In the genomic region with DNA sequence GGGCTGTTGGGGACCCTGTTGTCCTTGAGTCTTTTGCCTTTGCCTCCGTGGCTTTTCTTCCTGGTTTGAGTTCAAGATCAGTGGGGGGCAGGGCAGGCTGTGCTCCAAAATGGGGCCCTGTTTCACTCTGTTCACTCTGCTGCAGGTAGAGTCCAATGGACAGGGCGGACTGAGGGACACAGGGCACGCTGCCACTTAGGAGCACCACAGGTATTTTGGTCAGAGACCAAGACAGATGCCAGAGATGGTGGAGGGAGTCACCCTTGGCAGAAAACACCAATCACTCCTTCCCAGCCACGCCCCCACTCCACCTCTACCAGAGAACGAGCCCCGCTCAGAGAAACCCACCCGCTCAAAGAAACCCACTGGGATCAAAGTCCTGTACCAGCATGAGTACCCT, we compare ENCODE assay signal across 38 mouse cellular contexts. TPM values are rescaled to one million over a fixed set of nuclear protein-coding genes. Genes with fewer than 3 reads are reported as not detected.
DNase-seq lines count a peak whose midpoint lies in the region; ATAC-seq and TF ChIP-seq lines count a peak whose summit lies in the region.
"Had no signal": no experiment of that assay in that cellular context is flagged by ENCODE, and none has a peak within 500 bp of the region (broad histone marks: within the 10 kb centered on the region; RNA-seq: fewer than 3 reads in every experiment).

No protein-coding gene starts in this region.

- H3K27ac ChIP-seq in kidney, adult 2 months (ENCODE audit: insufficient read depth, low read depth, low read length) = no peak overlapping the region
- no peak overlapping the region for H3K27ac ChIP-seq in kidney, embryonic 15.5 days
- H3K27ac ChIP-seq: embryonic facial prominence, embryonic 12.5 days; forebrain, embryonic 10.5 days; gastrocnemius, adult 2 months; hindbrain, embryonic 12.5 days; hindbrain, postnatal 0 days; intestine, embryonic 15.5 days; kidney, postnatal 0 days; layer of hippocampus, adult 2 months; limb, embryonic 10.5 days; limb, embryonic 15.5 days; liver, embryonic 15.5 days had no signal

- no peaks in the 10 kb centered on the region for H3K9me3 ChIP-seq in kidney, embryonic 15.5 days (replicated peaks)
- peaks cover 3% of the 10 kb centered on the region; the same call in 1 of the 2 replicates for H3K9me3 ChIP-seq in E14TG2a.4 (ENCODE audit: low read length)
- H3K9me3 ChIP-seq: embryonic facial prominence, embryonic 12.5 days; forebrain, embryonic 10.5 days; G1E; hindbrain, embryonic 12.5 days; intestine, embryonic 15.5 days; limb, embryonic 10.5 days; limb, embryonic 15.5 days; liver, embryonic 15.5 days had no signal

- no peak for ATAC-seq in cerebellum, adult (ENCODE audit: insufficient number of reproducible peaks, low FRiP score, low TSS enrichment)
- ATAC-seq in kidney, embryonic 15.5 days (replicated peaks; ENCODE audit: low FRiP score) = no peak
- no peak for ATAC-seq in erythroid progenitor cell, adult 5-6 weeks (replicated peaks; ENCODE audit: low FRiP score, poor library complexity, severe bottlenecking)
- ATAC-seq: forebrain, embryonic 16.5 days; hindbrain, postnatal 0 days; intestine, embryonic 15.5 days had no signal

- TF ChIP-seq CTCF in kidney, adult 2 months (conservative IDR thresholded peaks at IDR 0.05; ENCODE audit: insufficient read depth, insufficient read length, low read depth, low read length) = no peak
- no peak for TF ChIP-seq CTCF in E14TG2a.4 (conservative IDR thresholded peaks at IDR 0.05; ENCODE audit: low read length)

- TF ChIP-seq POLR2A in kidney, adult 2 months (IDR thresholded peaks at IDR 0.05; ENCODE audit: low read depth, low read length) = no peak

- H3K36me3 ChIP-seq in kidney, adult 2 months (ENCODE audit: control insufficient read depth, insufficient read depth, low read length) = no peaks in the 10 kb centered on the region
- H3K36me3 ChIP-seq in kidney, embryonic 15.5 days = no peaks in the 10 kb centered on the region
- no peaks in the 10 kb centered on the region for H3K36me3 ChIP-seq in E14TG2a.4 (ENCODE audit: insufficient read depth, low read length)
- H3K36me3 ChIP-seq: embryonic facial prominence, embryonic 12.5 days; forebrain, embryonic 10.5 days; G1E; hindbrain, embryonic 12.5 days; intestine, embryonic 15.5 days; limb, embryonic 10.5 days; limb, embryonic 15.5 days; liver, embryonic 15.5 days had no signal

- H3K4me2 ChIP-seq in kidney, embryonic 15.5 days = no peak overlapping the region
- H3K4me2 ChIP-seq: embryonic facial prominence, embryonic 12.5 days; heart, embryonic 11.5 days; hindbrain, embryonic 12.5 days; intestine, embryonic 15.5 days; limb, embryonic 15.5 days; liver, embryonic 15.5 days; lung, embryonic 14.5 days had no signal

- no peaks in the 10 kb centered on the region for H3K27me3 ChIP-seq in kidney, adult 2 months (replicated peaks; ENCODE audit: control insufficient read depth, insufficient read depth, low read length)
- H3K27me3 ChIP-seq in kidney, embryonic 15.5 days = 0 out of 2 replicates have a peak, but pooled peaks cover 3% of the 10 kb centered on the region
- peaks cover 22% of the 10 kb centered on the region for H3K27me3 ChIP-seq in E14TG2a.4 (ENCODE audit: insufficient read depth, low read length)
- H3K27me3 ChIP-seq: embryonic facial prominence, embryonic 12.5 days; intestine, embryonic 15.5 days had no signal

- 42% methylated on average over 7 of the region's 7 CpGs for WGBS in kidney, adult 2 months
- WGBS in kidney, embryonic 15.5 days = 39% methylated on average over 7 of the region's 7 CpGs

- H3K4me1 ChIP-seq in kidney, adult 2 months (ENCODE audit: control insufficient read depth, insufficient read depth, low read length) = no peaks in the 10 kb centered on the region; the same call in 1 of the 2 replicates
- H3K4me1 ChIP-seq in kidney, embryonic 15.5 days = peaks cover 11% of the 10 kb centered on the region
- H3K4me1 ChIP-seq in E14TG2a.4 (replicated peaks; ENCODE audit: low read depth, low read length) = peaks cover 45% of the 10 kb centered on the region

- no peak overlapping the region for H3K4me3 ChIP-seq in kidney, adult 2 months (ENCODE audit: insufficient read depth, low read depth, low read length)
- no peak overlapping the region for H3K4me3 ChIP-seq in kidney, embryonic 15.5 days (replicated peaks)
- H3K4me3 ChIP-seq in E14TG2a.4 (replicated peaks; ENCODE audit: low read length) = peak overlapping the region; percentile 37; the same call in 1 of the 2 replicates
- H3K4me3 ChIP-seq: embryonic facial prominence, embryonic 12.5 days; forebrain, embryonic 10.5 days; gastrocnemius, adult 2 months; hindbrain, embryonic 12.5 days; intestine, embryonic 15.5 days; layer of hippocampus, adult 2 months; limb, embryonic 10.5 days; limb, embryonic 15.5 days; liver, embryonic 15.5 days had no signal

- DNase-seq in cerebellum, adult 11-12 months = peak; percentile 74
- DNase-seq in kidney, adult 2 months = peak; percentile 50
- peak; percentile 59 to 69 for DNase-seq in cerebellum, postnatal 14 days
- no peak for DNase-seq in layer of hippocampus, postnatal 14 days (ENCODE audit: low spot score in 2 of 2)
- DNase-seq: adrenal gland, adult 8-10 months; embryo, embryonic 11 days; gastrocnemius, adult 2 months; gastrocnemius, postnatal 36 days; heart, adult 18-20 months; heart, postnatal 36 days; lung, embryonic 14.5 days; lung, postnatal 14 days; midbrain, embryonic 14.5 days; thymus, postnatal 25 days had no signal

- H3K9ac ChIP-seq in kidney, embryonic 15.5 days = no peak overlapping the region
- H3K9ac ChIP-seq: embryonic facial prominence, embryonic 12.5 days; hindbrain, embryonic 12.5 days; intestine, embryonic 15.5 days; limb, embryonic 15.5 days; liver, embryonic 15.5 days; lung, embryonic 14.5 days had no signal

RNA-seq across cellular contexts. Expression of a gene that starts 9.3 kb away (rescaled TPM):
- polyA plus RNA-seq in kidney, adult 2 months (2012; rRNA removed) = 814 and 927 TPM in 2 replicates
- 973 and 1,016 TPM in 2 replicates for polyA plus RNA-seq in kidney, embryonic 15.5 days (2015; fragmentation: Nextera tagmentation; extraction: Ambion mirVana)
- total RNA-seq in erythroid progenitor cell, adult 5-6 weeks (2015; ENCODE audit: low replicate concordance) = 648 and 718 TPM in 2 replicates
- total RNA-seq in erythroid progenitor cell, adult 5-6 weeks (2017; ENCODE audit: low replicate concordance) = 440 and 463 TPM in 2 replicates
- 100 to 1,000 TPM; 413 to 460 TPM for total RNA-seq in layer of hippocampus, postnatal 14 days (2021)

RNA-seq across cellular contexts. Expression of a gene that starts 9.5 kb away (rescaled TPM):
- polyA plus RNA-seq in kidney, adult 2 months (2012; rRNA removed) = 0.58 and 1.3 TPM in 2 replicates
- 0.99 and 1.5 TPM in 2 replicates for polyA plus RNA-seq in kidney, embryonic 15.5 days (2015; fragmentation: Nextera tagmentation; extraction: Ambion mirVana)
- not detected in 2 replicates for total RNA-seq in erythroid progenitor cell, adult 5-6 weeks (2015; ENCODE audit: low replicate concordance)
- not detected in 2 replicates for total RNA-seq in erythroid progenitor cell, adult 5-6 weeks (2017; ENCODE audit: low replicate concordance)
- total RNA-seq in layer of hippocampus, postnatal 14 days (2021) = 100 to 1,000 TPM; 270 to 280 TPM
- total RNA-seq: monocyte, adult 5-6 weeks had no signal
- polyA plus RNA-seq: C2C12, G1E had no signal

RNA-seq across cellular contexts. Expression of a gene that starts 10.8 kb away (rescaled TPM):
- polyA plus RNA-seq in kidney, adult 2 months (2012; rRNA removed) = not detected in 2 replicates
- not detected in 2 replicates for polyA plus RNA-seq in kidney, embryonic 15.5 days (2015; fragmentation: Nextera tagmentation; extraction: Ambion mirVana)
- total RNA-seq in erythroid progenitor cell, adult 5-6 weeks (2015; ENCODE audit: low replicate concordance) = not detected in 2 replicates
- total RNA-seq in erythroid progenitor cell, adult 5-6 weeks (2017; ENCODE audit: low replicate concordance) = 12.3 TPM in 1 of 2 replicates, not detected in the other
- total RNA-seq in layer of hippocampus, postnatal 14 days (2021) = not detected
- total RNA-seq: adrenal gland, adult 8-10 months; adrenal gland, postnatal 4 days; CH12.LX; G1E; gastrocnemius, postnatal 36 days; heart, postnatal 36 days; hindbrain, postnatal 0 days; layer of hippocampus, adult 2 months; monocyte, adult 5-6 weeks had no signal
- polyA plus RNA-seq: C2C12; embryonic facial prominence, embryonic 12.5 days; forebrain, embryonic 10.5 days; forebrain, embryonic 16.5 days; G1E; heart, embryonic 11.5 days; heart, embryonic 16.5 days; hindbrain, embryonic 12.5 days; hindbrain, postnatal 0 days; intestine, embryonic 15.5 days; kidney, postnatal 0 days; limb, embryonic 10.5 days; limb, embryonic 15.5 days; liver, embryonic 15.5 days; lung, embryonic 14.5 days; midbrain, embryonic 14.5 days; neural tube, embryonic 14.5 days; stomach, embryonic 16.5 days had no signal

RNA-seq across cellular contexts. Expression of a gene that starts 22.5 kb away (rescaled TPM):
- polyA plus RNA-seq in kidney, adult 2 months (2012; rRNA removed) = 61.4 and 69.9 TPM in 2 replicates
- polyA plus RNA-seq in kidney, embryonic 15.5 days (2015; fragmentation: Nextera tagmentation; extraction: Ambion mirVana) = 75.2 and 81.5 TPM in 2 replicates
- 11.3 and 21.6 TPM in 2 replicates for total RNA-seq in erythroid progenitor cell, adult 5-6 weeks (2015; ENCODE audit: low replicate concordance)
- total RNA-seq in erythroid progenitor cell, adult 5-6 weeks (2017; ENCODE audit: low replicate concordance) = 20.7 and 43.1 TPM in 2 replicates
- 100 to 1,000 TPM; 487 to 502 TPM for total RNA-seq in layer of hippocampus, postnatal 14 days (2021)

Comparison
In these comparisons a context has a peak if more than half of its experiments do, and no peak if none do; other contexts are left out.
1. DNase-seq: peak in cerebellum, adult 11-12 months (single experiment), kidney, adult 2 months (single experiment) and cerebellum, postnatal 14 days (2 of 2); none in layer of hippocampus, postnatal 14 days (0 of 2).
2. RNA of a gene that starts 9.5 kb away (total RNA-seq): 270 to 280 TPM in layer of hippocampus, postnatal 14 days; not detected in erythroid progenitor cell, adult 5-6 weeks; every median in the first group is over 100 times any median in the second.